Mouse (Mus musculus) frontal cortex, postnatal 14 days (tissue): ENCODE data around the gene Prg4.

Source experiments
- DNase-seq, 2 experiments: peaks; one replicate each; pipeline ENCODE4 v3.0.0; 2022; ENCODE audit warnings: low spot score in 2 of 2

The Prg4 gene

DNA sequence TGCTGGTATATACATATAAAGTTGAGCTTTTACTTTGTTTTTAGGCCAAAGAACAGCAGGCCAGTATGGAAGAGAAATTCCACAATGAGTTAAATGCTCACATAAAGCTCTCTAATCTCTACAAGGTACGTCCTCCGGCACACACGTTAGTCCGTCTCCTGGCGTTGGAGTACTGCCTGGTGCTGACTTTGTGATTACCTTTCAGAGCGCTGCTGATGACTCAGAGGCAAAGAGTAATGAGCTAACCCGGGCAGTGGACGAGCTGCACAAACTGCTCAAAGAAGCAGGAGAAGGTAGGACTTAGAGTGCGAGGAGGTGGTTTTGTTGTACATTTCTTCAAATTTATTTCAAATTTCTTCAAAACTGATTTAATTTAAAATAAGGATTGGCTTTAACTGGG is 58.7 kb downstream of the Prg4 start:
- DNase-seq = no peak

DNA sequence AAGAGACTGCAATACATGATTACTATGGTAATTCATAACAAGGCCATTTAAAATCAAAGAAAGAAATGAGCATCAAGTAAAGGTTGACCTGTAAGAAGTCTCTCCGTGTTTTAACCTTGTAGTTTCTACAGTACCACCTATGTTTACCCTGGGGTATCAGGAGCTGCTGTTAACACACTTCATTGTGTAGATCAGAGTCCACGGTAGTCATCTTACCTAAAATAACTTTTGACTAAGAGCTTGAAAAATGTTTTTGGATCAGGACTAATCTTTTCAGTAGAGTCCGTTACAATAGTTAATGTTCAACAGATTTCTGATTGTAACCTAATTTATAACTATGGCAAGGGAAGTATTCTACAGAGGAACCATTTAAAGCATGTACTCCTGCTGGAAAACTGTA is 61.4 kb downstream of the Prg4 start:
- DNase-seq = no peak

DNA sequence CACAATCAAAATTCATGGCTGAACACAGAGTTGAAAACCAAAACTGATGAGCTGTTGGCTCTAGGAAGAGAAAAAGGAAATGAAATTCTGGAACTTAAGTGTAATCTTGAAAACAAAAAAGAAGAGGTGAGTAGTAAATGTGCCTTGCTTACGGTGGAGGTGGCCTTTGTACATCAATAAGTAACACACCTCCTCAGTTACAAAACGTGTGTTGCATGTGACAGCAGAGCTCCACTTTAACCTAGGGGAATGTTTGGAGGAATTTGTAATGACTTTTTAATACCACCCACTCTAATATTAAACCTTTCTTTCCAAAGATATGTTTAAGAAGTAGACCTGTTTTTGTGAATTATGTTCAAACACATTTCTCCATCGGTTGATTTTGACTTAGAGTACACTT is 62.1 kb downstream of the Prg4 start:
- DNase-seq = no peak
